Mouse (Mus musculus): ENCODE results near the gene Mms22l. TPM values are rescaled to one million over a fixed set of nuclear protein-coding genes. Genes with fewer than 3 reads are reported as not detected.

Mms22l gene
- polyA plus RNA-seq, 1 experiment = 63.7 TPM

GRCm38 (mm10) chr4:24544677-24545151 lies 48.5 kb downstream of the Mms22l start:
- H3K36me3 ChIP-seq (ENCODE audit: control insufficient read depth, insufficient read depth, low read length, poor library complexity, severe bottlenecking) = peaks cover 2% of the 10 kb centered on the region; the same call in 1 of the 2 replicates
- peak; percentile 55 for TF ChIP-seq CTCF (IDR thresholded peaks at IDR 0.05; ENCODE audit: low read depth, low read length)
- no peak for TF ChIP-seq EP300 (IDR thresholded peaks at IDR 0.05; ENCODE audit: insufficient read depth, low read depth, low read length)
- no peaks in the 10 kb centered on the region for H3K4me1 ChIP-seq (ENCODE audit: control insufficient read depth, insufficient read depth, low read length)
- H3K27me3 ChIP-seq (ENCODE audit: control insufficient read depth, insufficient read depth, low read length, poor library complexity, severe bottlenecking) = no peaks in the 10 kb centered on the region
- H3K4me3 ChIP-seq (ENCODE audit: low read depth, low read length) = no peak overlapping the region
- no peak overlapping the region for H3K27ac ChIP-seq (ENCODE audit: insufficient read depth, low read length)
- no peaks in the 10 kb centered on the region for H3K9me3 ChIP-seq (replicated peaks; ENCODE audit: control insufficient read depth, insufficient read depth, low read length, poor library complexity, severe bottlenecking)
- H3K9ac ChIP-seq (ENCODE audit: low read depth, poor library complexity, severe bottlenecking) = no peak overlapping the region

- Histone ChIP-seq H3K4me1 (ENCODE audit: control insufficient read depth, insufficient read depth, low read length) (no peaks in the 10 kb centered on the region), H3K9ac (ENCODE audit: low read depth, poor library complexity, severe bottlenecking) (no peak overlapping the region), H3K36me3 (ENCODE audit: control insufficient read depth, insufficient read depth, low read length, poor library complexity, severe bottlenecking) (no peaks in the 10 kb centered on the region), H3K27me3 (ENCODE audit: control insufficient read depth, insufficient read depth, low read length, poor library complexity, severe bottlenecking) (no peaks in the 10 kb centered on the region), H3K9me3 (replicated peaks; ENCODE audit: control insufficient read depth, insufficient read depth, low read length, poor library complexity, severe bottlenecking) (no peaks in the 10 kb centered on the region), H3K27ac (ENCODE audit: insufficient read depth, low read length) (no peak overlapping the region), H3K4me3 (ENCODE audit: low read depth, low read length) (no peak overlapping the region)
- TF ChIP-seq POLR2A (IDR thresholded peaks at IDR 0.05; ENCODE audit: insufficient read depth, low read length) = no peak
- TF ChIP-seq CTCF (IDR thresholded peaks at IDR 0.05; ENCODE audit: low read depth, low read length) = no peak
- TF ChIP-seq EP300 (IDR thresholded peaks at IDR 0.05; ENCODE audit: insufficient read depth, low read depth, low read length) = no peak
These were observed 60.0 kb downstream of the Mms22l start for GRCm38 (mm10) chr4:24556116-24556820.

GRCm38 (mm10) chr4:24557149-24557548 lies 60.9 kb downstream of the Mms22l start:
- Histone ChIP-seq H3K27ac (ENCODE audit: insufficient read depth, low read length) (no peak overlapping the region), H3K27me3 (ENCODE audit: control insufficient read depth, insufficient read depth, low read length, poor library complexity, severe bottlenecking) (no peaks in the 10 kb centered on the region), H3K9ac (ENCODE audit: low read depth, poor library complexity, severe bottlenecking) (no peak overlapping the region), H3K9me3 (replicated peaks; ENCODE audit: control insufficient read depth, insufficient read depth, low read length, poor library complexity, severe bottlenecking) (no peaks in the 10 kb centered on the region), H3K4me1 (ENCODE audit: control insufficient read depth, insufficient read depth, low read length) (no peaks in the 10 kb centered on the region), H3K4me3 (ENCODE audit: low read depth, low read length) (no peak overlapping the region), H3K36me3 (ENCODE audit: control insufficient read depth, insufficient read depth, low read length, poor library complexity, severe bottlenecking) (no peaks in the 10 kb centered on the region)
- no peak for TF ChIP-seq EP300 (IDR thresholded peaks at IDR 0.05; ENCODE audit: insufficient read depth, low read depth, low read length)
- TF ChIP-seq POLR2A (IDR thresholded peaks at IDR 0.05; ENCODE audit: insufficient read depth, low read length) = no peak
- no peak for TF ChIP-seq CTCF (IDR thresholded peaks at IDR 0.05; ENCODE audit: low read depth, low read length)

- TF ChIP-seq EP300 (IDR thresholded peaks at IDR 0.05; ENCODE audit: insufficient read depth, low read depth, low read length) (no peak), CTCF (IDR thresholded peaks at IDR 0.05; ENCODE audit: low read depth, low read length) (no peak), POLR2A (IDR thresholded peaks at IDR 0.05; ENCODE audit: insufficient read depth, low read length) (no peak)
- Histone ChIP-seq H3K27ac (ENCODE audit: insufficient read depth, low read length) (no peak overlapping the region), H3K9me3 (replicated peaks; ENCODE audit: control insufficient read depth, insufficient read depth, low read length, poor library complexity, severe bottlenecking) (no peaks in the 10 kb centered on the region), H3K9ac (ENCODE audit: low read depth, poor library complexity, severe bottlenecking) (no peak overlapping the region), H3K27me3 (ENCODE audit: control insufficient read depth, insufficient read depth, low read length, poor library complexity, severe bottlenecking) (no peaks in the 10 kb centered on the region), H3K4me1 (ENCODE audit: control insufficient read depth, insufficient read depth, low read length) (no peaks in the 10 kb centered on the region), H3K4me3 (ENCODE audit: low read depth, low read length) (no peak overlapping the region), H3K36me3 (ENCODE audit: control insufficient read depth, insufficient read depth, low read length, poor library complexity, severe bottlenecking) (peaks cover 3% of the 10 kb centered on the region; the same call in 1 of the 2 replicates)
These were observed 71.8 kb downstream of the Mms22l start for GRCm38 (mm10) chr4:24568026-24568425.

- Histone ChIP-seq H3K4me1 (ENCODE audit: control insufficient read depth, insufficient read depth, low read length) (no peaks in the 10 kb centered on the region), H3K9me3 (replicated peaks; ENCODE audit: control insufficient read depth, insufficient read depth, low read length, poor library complexity, severe bottlenecking) (no peaks in the 10 kb centered on the region)
- TF ChIP-seq POLR2A (IDR thresholded peaks at IDR 0.05; ENCODE audit: insufficient read depth, low read length) (no peak), CTCF (IDR thresholded peaks at IDR 0.05; ENCODE audit: low read depth, low read length) (no peak), EP300 (IDR thresholded peaks at IDR 0.05; ENCODE audit: insufficient read depth, low read depth, low read length) (no peak)
These were observed 72.8 kb downstream of the Mms22l start for GRCm38 (mm10) chr4:24568989-24569556.

GRCm38 (mm10) chr4:24574276-24574675 lies 78.0 kb downstream of the Mms22l start:
- H3K9ac ChIP-seq (ENCODE audit: low read depth, poor library complexity, severe bottlenecking) = no peak overlapping the region
- no peaks in the 10 kb centered on the region for H3K27me3 ChIP-seq (ENCODE audit: control insufficient read depth, insufficient read depth, low read length, poor library complexity, severe bottlenecking)
- H3K27ac ChIP-seq (ENCODE audit: insufficient read depth, low read length) = no peak overlapping the region
- H3K36me3 ChIP-seq (ENCODE audit: control insufficient read depth, insufficient read depth, low read length, poor library complexity, severe bottlenecking) = peaks cover 14% of the 10 kb centered on the region
- TF ChIP-seq CTCF (IDR thresholded peaks at IDR 0.05; ENCODE audit: low read depth, low read length) = peak; percentile 91
- TF ChIP-seq EP300 (IDR thresholded peaks at IDR 0.05; ENCODE audit: insufficient read depth, low read depth, low read length) = no peak
- no peak for TF ChIP-seq POLR2A (IDR thresholded peaks at IDR 0.05; ENCODE audit: insufficient read depth, low read length)
- H3K9me3 ChIP-seq (replicated peaks; ENCODE audit: control insufficient read depth, insufficient read depth, low read length, poor library complexity, severe bottlenecking) = peaks cover 10% of the 10 kb centered on the region; the same call in 1 of the 2 replicates
- H3K4me3 ChIP-seq (ENCODE audit: low read depth, low read length) = no peak overlapping the region
- H3K4me1 ChIP-seq (ENCODE audit: control insufficient read depth, insufficient read depth, low read length) = no peaks in the 10 kb centered on the region

More at GRCm38 (mm10) chr4:24568989-24569556, 72.8 kb downstream of the Mms22l start:
- H3K9ac ChIP-seq (ENCODE audit: low read depth, poor library complexity, severe bottlenecking) = no peak overlapping the region
- peaks cover 3% of the 10 kb centered on the region; the same call in 1 of the 2 replicates for H3K36me3 ChIP-seq (ENCODE audit: control insufficient read depth, insufficient read depth, low read length, poor library complexity, severe bottlenecking)
- H3K27me3 ChIP-seq (ENCODE audit: control insufficient read depth, insufficient read depth, low read length, poor library complexity, severe bottlenecking) = no peaks in the 10 kb centered on the region
- no peak overlapping the region for H3K4me3 ChIP-seq (ENCODE audit: low read depth, low read length)
- H3K27ac ChIP-seq (ENCODE audit: insufficient read depth, low read length) = no peak overlapping the region

All from ES-Bruce4 (cell line).